ENCODE assay signal across 13 mouse cellular contexts in the genomic region with DNA sequence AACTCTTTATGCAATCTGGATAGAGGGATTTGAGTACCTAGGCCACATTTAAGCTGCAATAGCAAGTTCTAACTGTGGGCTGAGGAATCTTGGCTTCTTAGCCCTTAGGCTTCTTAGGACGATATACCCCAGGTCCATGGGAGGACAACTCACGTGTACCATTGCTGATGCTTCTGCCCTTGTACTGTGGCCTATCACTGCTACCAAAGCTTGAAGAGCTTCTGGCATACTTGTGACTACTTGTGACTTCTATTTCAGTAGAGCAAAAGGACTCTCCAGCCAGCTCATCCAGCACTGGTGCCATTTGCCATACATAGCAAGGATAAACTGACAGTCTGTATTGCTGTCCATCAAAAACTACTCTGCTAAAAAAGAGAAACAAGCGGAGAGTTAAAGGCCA.
"Had no signal": no experiment of that assay in that cellular context is flagged by ENCODE, and none has a peak within 500 bp of the region (broad histone marks: within the 10 kb centered on the region; RNA-seq: fewer than 3 reads in every experiment).

No protein-coding gene starts in this region.

- H3K36me3 ChIP-seq: limb, embryonic 10.5 days; neural tube, embryonic 13.5 days; stomach, embryonic 15.5 days had no signal

- H3K27me3 ChIP-seq: neural tube, embryonic 13.5 days; stomach, embryonic 15.5 days had no signal

- H3K9me3 ChIP-seq: limb, embryonic 10.5 days; neural tube, embryonic 13.5 days; stomach, embryonic 15.5 days had no signal

- H3K4me1 ChIP-seq: stomach, embryonic 15.5 days had no signal

- ATAC-seq: lung, postnatal 0 days had no signal

- H3K4me3 ChIP-seq: left cerebral cortex, adult 2 months; stomach, embryonic 15.5 days had no signal

- H3K27ac ChIP-seq: left cerebral cortex, adult 2 months; neural tube, embryonic 13.5 days; stomach, embryonic 15.5 days had no signal

- DNase-seq: kidney, postnatal 25 days; lung, adult 2 months; lung, postnatal 36 days; midbrain, embryonic 14.5 days; retina, postnatal 1 day; right cerebral cortex, postnatal 4 days; thymus, adult 2 months; thymus, postnatal 25 days had no signal

- H3K9ac ChIP-seq: stomach, embryonic 15.5 days had no signal
